Mouse (Mus musculus) spleen, adult 2 months (tissue): ENCODE data around the gene Nat8f6.
"Not testable (repeated sequence)": the region's sequence is repeated elsewhere in the genome, so short reads cannot be mapped to it uniquely, and the experiment has no call there.

Experiments
- CTCF ChIP-seq: fragments of 200-500 bp; IDR thresholded peaks from 2 replicates; pipeline ENCODE4 v1.5.1; 2011; ENCODE audit warnings: mild to moderate bottlenecking, inconsistent platforms; ENCODE audit not compliant: insufficient read depth, insufficient read length, insufficient replicate concordance; ENCODE audit errors: extremely low read depth
- POLR2A ChIP-seq: fragments of 200-500 bp; IDR thresholded peaks from 2 replicates; pipeline ENCODE4 v1.6.1; 2011; ENCODE audit warnings: low read depth, low read length, inconsistent platforms

GRCm38 (mm10) chr6:85810514-85810913 is 10.2 kb downstream of the Nat8f6 start:
- not testable (repeated sequence) for TF ChIP-seq POLR2A, CTCF
